Mouse (Mus musculus): Measurements from ENCODE around the gene Fam171a1.
"Not testable (repeated sequence)": the region's sequence is repeated elsewhere in the genome, so short reads cannot be mapped to it uniquely, and the experiment has no call there.

Gene Fam171a1

DNA sequence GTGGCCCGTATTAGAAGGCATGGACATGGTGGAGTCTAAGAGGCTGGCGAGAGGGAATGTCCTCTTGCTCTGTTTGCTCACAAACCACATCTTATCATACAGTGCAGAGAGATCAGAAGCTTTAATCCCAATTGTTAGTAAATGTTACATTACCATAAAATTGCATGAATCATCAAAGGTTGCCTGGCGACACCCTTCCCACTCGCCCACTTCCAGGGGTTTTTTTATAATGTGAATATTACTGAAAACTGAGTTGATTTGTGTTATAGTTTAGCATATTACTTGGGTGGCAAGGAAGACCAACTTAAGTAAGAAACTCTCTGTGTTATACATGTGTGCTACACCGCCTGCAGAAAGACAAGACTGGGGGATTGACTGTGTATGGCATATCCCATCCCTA is 60.9 kb downstream of the Fam171a1 start:
- DNase-seq = no peak

GRCm38 (mm10) chr2:3175988-3176387 is 62.0 kb downstream of the Fam171a1 start:
- not testable (repeated sequence) for DNase-seq

DNA sequence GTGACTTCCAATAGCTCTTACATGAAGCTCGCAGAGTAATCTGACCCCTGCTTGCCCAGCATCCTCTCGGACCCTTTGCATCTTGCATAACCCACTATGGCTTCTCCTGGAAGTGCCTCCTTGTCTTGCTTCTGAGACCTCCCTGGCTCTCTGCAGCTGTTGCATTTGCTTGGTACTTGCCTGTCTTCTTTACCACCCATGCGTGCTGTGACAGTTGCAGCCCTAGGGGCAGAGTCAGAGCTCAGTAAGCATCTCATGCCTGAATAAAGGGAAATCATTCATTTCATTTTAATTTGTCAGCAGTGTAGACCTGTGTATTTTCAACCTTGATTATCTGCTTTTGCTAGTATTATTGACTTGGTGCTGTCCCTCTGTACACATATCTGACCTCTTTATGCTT is 62.7 kb downstream of the Fam171a1 start:
- no peak for DNase-seq

DNA sequence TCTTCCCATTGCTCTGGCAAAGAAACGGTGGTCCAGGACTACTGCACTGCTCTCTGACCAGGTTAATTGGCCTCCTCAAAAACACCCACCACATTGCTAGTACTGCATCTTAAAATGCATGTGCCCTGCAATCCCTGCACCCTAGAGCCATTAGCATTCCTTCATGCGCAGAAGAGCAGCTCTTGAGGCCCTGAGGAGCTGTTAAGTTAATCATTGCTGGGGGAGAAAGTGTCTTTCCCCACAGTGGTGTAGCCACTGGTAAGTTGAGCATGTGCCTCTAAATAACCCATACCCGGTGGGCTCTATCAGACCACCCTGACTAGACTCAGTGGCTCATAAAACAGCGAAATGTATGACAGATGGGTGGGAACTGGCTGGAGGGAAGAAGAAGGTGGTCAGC is 66.5 kb downstream of the Fam171a1 start:
- no peak for DNase-seq

DNA sequence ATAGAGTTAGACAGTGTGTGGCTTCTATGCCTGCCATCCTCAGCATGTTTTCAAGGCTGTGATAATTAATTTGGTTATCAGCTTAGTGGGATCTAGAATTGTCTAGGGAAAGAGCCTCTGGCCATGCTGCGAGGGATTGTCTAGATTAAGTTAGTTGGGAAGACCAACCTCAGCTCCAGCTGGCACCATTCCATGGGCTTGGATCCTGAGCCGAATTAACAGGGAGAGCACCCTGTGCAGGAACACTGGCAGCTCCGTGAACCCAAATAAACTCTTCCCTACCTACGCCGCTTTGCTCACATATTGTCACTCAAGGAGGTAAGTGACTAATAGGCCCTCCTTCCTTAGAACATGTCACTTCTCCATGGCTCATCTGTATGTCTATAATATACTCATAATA is 69.6 kb downstream of the Fam171a1 start:
- no peak for DNase-seq

- no peak for DNase-seq
Measured at GRCm38 (mm10) chr2:3185335-3185734, 71.3 kb downstream of the Fam171a1 start.

DNA sequence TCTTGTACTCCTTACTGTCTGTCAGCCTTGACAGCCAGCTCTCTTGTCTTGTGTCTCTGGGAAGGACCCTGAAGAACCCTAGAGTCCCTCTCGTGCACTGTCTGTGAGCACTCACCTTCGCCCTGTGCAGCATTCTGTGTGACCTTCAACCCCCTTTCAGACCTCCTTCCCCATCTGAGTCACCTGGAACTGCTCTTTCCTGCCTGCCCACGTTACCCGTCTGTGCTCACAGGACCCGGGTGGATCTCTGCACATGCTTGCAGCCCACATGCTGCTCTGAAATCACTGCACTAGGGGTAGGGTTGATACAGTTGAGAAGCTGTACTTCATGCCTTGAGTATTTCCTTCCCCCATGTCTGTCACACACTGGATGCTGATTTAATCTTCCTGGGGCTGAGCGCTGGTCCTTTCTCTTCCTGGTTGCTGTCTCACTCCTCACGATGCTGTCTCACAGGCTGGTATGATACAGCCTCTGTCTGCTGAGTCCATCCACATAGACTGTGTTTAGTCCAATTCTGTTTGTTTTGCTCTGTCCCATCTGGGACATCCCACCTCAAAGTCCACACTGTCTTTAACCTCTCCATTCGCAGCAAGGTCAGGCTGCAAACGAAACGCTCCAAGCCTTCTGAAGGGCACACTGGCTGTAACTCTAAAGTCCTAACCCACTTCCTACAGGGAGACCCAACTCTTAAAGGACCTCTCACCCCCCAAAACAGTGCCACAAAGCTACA is 74.9 kb downstream of the Fam171a1 start:
- DNase-seq = no peak

DNA sequence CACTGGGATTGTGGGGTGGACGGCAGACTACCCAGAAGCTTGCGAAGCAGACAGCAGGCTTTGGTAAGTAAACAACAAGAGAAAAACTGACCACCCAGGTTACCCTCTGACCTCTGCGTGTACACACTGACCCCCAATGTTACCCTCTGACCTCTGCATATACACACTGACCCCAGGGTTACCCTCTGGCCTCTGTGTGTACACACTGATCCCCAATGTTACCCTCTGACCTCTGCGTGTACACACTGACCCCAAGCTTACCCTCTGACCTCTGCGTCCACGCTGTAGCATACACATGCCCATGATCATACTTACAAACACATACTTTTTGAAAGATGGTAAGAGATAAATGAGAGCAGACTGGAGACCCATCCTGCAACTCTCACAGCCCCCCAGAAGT is 77.1 kb downstream of the Fam171a1 start:
- no peak for DNase-seq

- no peak for DNase-seq
Measured at GRCm38 (mm10) chr2:3195511-3195910, 81.5 kb downstream of the Fam171a1 start.

DNA sequence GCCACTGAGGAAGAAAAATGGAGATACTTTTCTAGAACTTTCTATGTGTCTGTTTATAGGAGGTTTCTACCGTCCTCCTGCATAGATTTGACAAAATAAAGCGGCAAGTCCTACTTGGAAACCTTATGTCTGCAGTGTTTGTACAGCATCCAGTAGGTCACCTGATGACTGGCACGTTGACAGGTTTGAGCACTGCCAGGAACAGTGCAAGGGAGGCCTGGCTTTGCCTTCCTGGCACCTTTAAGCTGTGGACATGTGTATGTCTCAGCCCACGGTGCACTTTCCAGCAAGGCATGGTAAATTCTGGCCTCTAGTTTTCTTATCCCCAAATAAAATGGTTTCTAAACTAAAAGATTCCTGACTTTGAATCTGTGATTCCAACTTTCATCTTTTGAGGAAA is 86.4 kb downstream of the Fam171a1 start:
- peak; percentile 93 for DNase-seq

- no peak for DNase-seq
Measured at GRCm38 (mm10) chr2:3206975-3207642, 93.1 kb downstream of the Fam171a1 start.

- peak; percentile 86 for DNase-seq
Measured at GRCm38 (mm10) chr2:3215480-3215879, 101.5 kb downstream of the Fam171a1 start.

GRCm38 (mm10) chr2:3216617-3217016 is 102.6 kb downstream of the Fam171a1 start:
- peak; percentile 78 for DNase-seq

GRCm38 (mm10) chr2:3217577-3217976 is 103.6 kb downstream of the Fam171a1 start:
- not testable (repeated sequence) for DNase-seq

GRCm38 (mm10) chr2:3218225-3218624 is 104.2 kb downstream of the Fam171a1 start:
- peak; percentile 85 for DNase-seq

GRCm38 (mm10) chr2:3228475-3228874 is 114.5 kb downstream of the Fam171a1 start:
- DNase-seq = peak; percentile 80

- peak; percentile 97 for DNase-seq
Measured at GRCm38 (mm10) chr2:3229060-3229459, 115.0 kb downstream of the Fam171a1 start.

- peak; percentile 85 for DNase-seq
Measured at GRCm38 (mm10) chr2:3239255-3239654, 125.2 kb downstream of the Fam171a1 start.

GRCm38 (mm10) chr2:3244251-3244650 is 130.2 kb downstream of the Fam171a1 start:
- peak; percentile 56 for DNase-seq

DNA sequence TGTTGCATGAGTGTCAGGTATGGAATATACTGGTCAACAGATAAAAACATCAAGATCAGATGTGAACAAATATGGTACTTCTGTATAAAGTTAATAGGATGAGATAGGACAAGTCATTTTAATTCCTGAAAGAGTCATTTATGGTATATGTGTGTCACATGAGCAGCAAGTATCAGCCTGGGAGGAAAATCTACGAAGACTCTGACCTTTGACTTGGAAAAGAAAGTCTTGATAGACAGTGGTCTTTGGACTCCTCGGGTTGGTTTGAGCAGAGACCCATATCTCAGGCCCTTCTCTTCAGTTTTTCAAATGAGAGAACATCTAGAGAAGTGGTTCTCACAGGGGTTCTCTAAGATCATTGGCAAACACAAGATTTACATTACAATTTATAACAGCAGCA is 137.3 kb downstream of the Fam171a1 start:
- DNase-seq = peak; percentile 2

DNA sequence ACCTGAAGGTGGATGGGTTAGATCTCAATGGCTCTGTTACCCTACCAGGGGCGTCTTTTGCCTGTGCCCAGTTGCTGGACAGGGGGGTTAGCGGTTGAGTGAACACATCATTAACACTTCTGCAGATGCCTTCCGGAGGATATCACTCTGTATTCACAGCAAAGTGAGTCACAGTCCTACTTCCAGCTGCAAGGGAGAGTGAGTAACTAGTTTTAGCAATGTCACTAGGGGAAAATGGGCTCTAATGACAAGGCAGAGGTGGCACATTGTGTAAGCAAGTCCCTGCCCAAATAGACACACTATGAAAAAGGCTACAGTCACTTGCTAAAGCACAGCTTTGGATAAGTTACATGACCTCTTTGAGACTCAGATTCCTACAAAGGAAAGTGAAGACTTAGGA is 152.4 kb downstream of the Fam171a1 start:
- DNase-seq = no peak

GRCm38 (mm10) chr2:3267879-3268278 is 153.9 kb downstream of the Fam171a1 start:
- peak; percentile 29 for DNase-seq

- peak; percentile 37 for DNase-seq
Measured at GRCm38 (mm10) chr2:3273349-3273748, 159.3 kb downstream of the Fam171a1 start.

- no peak for DNase-seq
Measured at GRCm38 (mm10) chr2:3276106-3276505, 162.1 kb downstream of the Fam171a1 start.

All from heart, adult 11 months (tissue).